Mouse (Mus musculus): Measurements from ENCODE around the gene Ang.

Gene Ang

GRCm38 (mm10) chr14:51090921-51091900 lies at the start of gene Ang, which contains the start of gene Rnase4:
Gene Ang, plus strand, starts transcription at chr14:51091150.
Gene Rnase4, plus strand, starts transcription at chr14:51091077.
- in situ Hi-C loops (cut with MboI, MseI) = no loop called here

GRCm38 (mm10) chr14:51041769-51042168 lies 49.2 kb upstream of the Ang start, which contains the start of gene Rnase9:
Gene Rnase9, minus strand, starts transcription at chr14:51041869.
- in situ Hi-C loops (cut with MboI, MseI) = no loop called here

GRCm38 (mm10) chr14:51047846-51048245 lies 43.1 kb upstream of the Ang start:
- in situ Hi-C loops (cut with MboI, MseI) = no loop called here

- in situ Hi-C loops (cut with MboI, MseI) = no loop called here
These were observed 40.9 kb upstream of the Ang start, which contains the start of gene Rnase11 for GRCm38 (mm10) chr14:51050063-51050462. Gene Rnase11, minus strand, starts transcription at chr14:51050163.

- in situ Hi-C loops (cut with MboI, MseI) = no loop called here
These were observed 39.0 kb upstream of the Ang start for GRCm38 (mm10) chr14:51051941-51052340.

- in situ Hi-C loops (cut with MboI, MseI) = no loop called here
These were observed 37.8 kb upstream of the Ang start for GRCm38 (mm10) chr14:51053176-51053575.

GRCm38 (mm10) chr14:51054243-51055237 lies 36.4 kb upstream of the Ang start:
- in situ Hi-C loops (cut with MboI, MseI) = no loop called here

GRCm38 (mm10) chr14:51057401-51057831 lies 33.5 kb upstream of the Ang start, which contains the start of gene Rnase12:
Gene Rnase12, minus strand, starts transcription at chr14:51057661.
- in situ Hi-C loops (cut with MboI, MseI) = no loop called here

- in situ Hi-C loops (cut with MboI, MseI) = loop anchor here (5.0 to 10.0 kb wide), 4 partner anchors 33 to 1886 kb away; partner anchors contain the start of genes Apex1, Naa30 and Osgep
These were observed 30.2 kb upstream of the Ang start for GRCm38 (mm10) chr14:51060761-51061160.

GRCm38 (mm10) chr14:51068956-51069355 lies 22.0 kb upstream of the Ang start:
- in situ Hi-C loops (cut with MboI, MseI) = loop anchor here (10.0 kb wide), 2 partner anchors 144 to 1894 kb away; partner anchors contain the start of genes Apex1, Naa30 and Osgep

- in situ Hi-C loops (cut with MboI, MseI) = loop anchor here (10.0 kb wide), 2 partner anchors 145 to 1895 kb away; partner anchors contain the start of genes Apex1, Naa30 and Osgep
These were observed 21.3 kb upstream of the Ang start for GRCm38 (mm10) chr14:51069617-51070016.

GRCm38 (mm10) chr14:51074335-51074734 lies 16.6 kb upstream of the Ang start, which contains the start of gene Olfr750:
Gene Olfr750, minus strand, starts transcription at chr14:51074435.
- in situ Hi-C loops (cut with MboI, MseI) = no loop called here

GRCm38 (mm10) chr14:51079180-51079579 lies 11.8 kb upstream of the Ang start:
- in situ Hi-C loops (cut with MboI, MseI) = no loop called here

GRCm38 (mm10) chr14:51081035-51081434 lies 9.9 kb upstream of the Ang start:
- in situ Hi-C loops (cut with MboI, MseI) = loop anchor here (10.0 kb wide), 1 partner anchor 944 kb away; the partner anchor contains the start of gene Zfp219

- in situ Hi-C loops (cut with MboI, MseI) = loop anchor here (10.0 kb wide), 1 partner anchor 942 kb away; the partner anchor contains the start of gene Zfp219
These were observed 8.1 kb upstream of the Ang start for GRCm38 (mm10) chr14:51082599-51083581.

GRCm38 (mm10) chr14:51083805-51084204 lies 7.1 kb upstream of the Ang start:
- in situ Hi-C loops (cut with MboI, MseI) = loop anchor here (10.0 kb wide), 1 partner anchor 941 kb away; the partner anchor contains the start of gene Zfp219

- in situ Hi-C loops (cut with MboI, MseI) = loop anchor here (10.0 kb wide), 1 partner anchor 940 kb away; the partner anchor contains the start of gene Zfp219
These were observed 5.9 kb upstream of the Ang start for GRCm38 (mm10) chr14:51085086-51085485.

- in situ Hi-C loops (cut with MboI, MseI) = loop anchor here (10.0 kb wide), 1 partner anchor 939 kb away; the partner anchor contains the start of gene Zfp219
These were observed 5.0 kb upstream of the Ang start for GRCm38 (mm10) chr14:51085911-51086310.

GRCm38 (mm10) chr14:51087762-51088161 lies 3.2 kb upstream of the Ang start:
- in situ Hi-C loops (cut with MboI, MseI) = loop anchor here (10.0 kb wide), 1 partner anchor 937 kb away; the partner anchor contains the start of gene Zfp219

All from T-helper 1 cell (primary cell).